Mouse (Mus musculus): ENCODE measurements around the gene Itgb5. TPM values are rescaled to one million over a fixed set of nuclear protein-coding genes. Genes with fewer than 3 reads are reported as not detected.

Itgb5 gene
- total and polyA plus RNA-seq, 3 experiments, result 0.27 to 0.58 TPM; not detected in 1

- no peak overlapping the region for H3K4me3 ChIP-seq (ENCODE audit: control insufficient read depth in 1 of 2, insufficient read depth in 1 of 2, low read depth in 2 of 2, low read length in 2 of 2)
- peaks cover 0 to 6% of the 10 kb centered on the region in 2 experiments; a peak in 2 of 4 replicates for H3K36me3 ChIP-seq (ENCODE audit: control insufficient read depth in 1 of 2, insufficient read depth in 2 of 2, low read length in 2 of 2)
- no peaks in the 10 kb centered on the region for H3K9me3 ChIP-seq (replicated peaks; ENCODE audit: insufficient read depth, low read length)
- no peaks in the 10 kb centered on the region for H3K79me2 ChIP-seq (ENCODE audit: control insufficient read depth, insufficient read depth, low read length, poor library complexity)
- peaks cover 0 to 16% of the 10 kb centered on the region in 2 experiments; a peak in 2 of 4 replicates for H3K4me1 ChIP-seq (ENCODE audit: control insufficient read depth in 1 of 2, insufficient read depth in 2 of 2, low read length in 2 of 2)
- H3K27ac ChIP-seq (ENCODE audit: control insufficient read depth, low read depth, low read length), result no peak overlapping the region
- no peak for TF ChIP-seq SMC3 (IDR thresholded peaks at IDR 0.05; ENCODE audit: low read depth, low read length)
- TF ChIP-seq EP300 (IDR thresholded peaks at IDR 0.05; ENCODE audit: low read depth in 1 of 2, low read length in 2 of 2), result peak; percentile 10 to 35; a peak in 1 of 4 replicates
- no peak for TF ChIP-seq CHD1 (IDR thresholded peaks at IDR 0.05; ENCODE audit: low read depth, low read length)
- no peak for TF ChIP-seq MAFK (IDR thresholded peaks at IDR 0.05; ENCODE audit: borderline replicate concordance, low read depth, low read length)
- 0 out of 2 replicates have a peak, but pooled peaks have one; percentile 23 for TF ChIP-seq TAL1 (IDR thresholded peaks at IDR 0.05; ENCODE audit: low read length)
- no peak overlapping the region for H3K9ac ChIP-seq (ENCODE audit: control insufficient read depth, low read depth, low read length, poor library complexity, severe bottlenecking)
- H3K27me3 ChIP-seq (ENCODE audit: control insufficient read depth in 1 of 2, insufficient read depth in 2 of 2, low read length in 2 of 2), result no peaks in the 10 kb centered on the region
- DNase-seq (ENCODE audit: low read depth, low spot score), result peak; percentile 45
Measured at GRCm38 (mm10) chr16:33928788-33929462, 99.5 kb downstream of the Itgb5 start.

GRCm38 (mm10) chr16:33930785-33931184 lies 101.3 kb downstream of the Itgb5 start:
- Histone ChIP-seq H3K9ac (ENCODE audit: control insufficient read depth, low read depth, low read length, poor library complexity, severe bottlenecking) (no peak overlapping the region), H3K36me3 (ENCODE audit: control insufficient read depth in 1 of 2, insufficient read depth in 2 of 2, low read length in 2 of 2) (peaks cover 0 to 3% of the 10 kb centered on the region in 2 experiments; a peak in 2 of 4 replicates), H3K79me2 (ENCODE audit: control insufficient read depth, insufficient read depth, low read length, poor library complexity) (no peaks in the 10 kb centered on the region), H3K27ac (ENCODE audit: control insufficient read depth, low read depth, low read length) (no peak overlapping the region), H3K4me3 (ENCODE audit: control insufficient read depth in 1 of 2, insufficient read depth in 1 of 2, low read depth in 2 of 2, low read length in 2 of 2) (no peak overlapping the region), H3K4me1 (ENCODE audit: control insufficient read depth in 1 of 2, insufficient read depth in 2 of 2, low read length in 2 of 2) (peaks cover 0 to 9% of the 10 kb centered on the region in 2 experiments; a peak in 2 of 4 replicates), H3K27me3 (ENCODE audit: control insufficient read depth in 1 of 2, insufficient read depth in 2 of 2, low read length in 2 of 2) (no peaks in the 10 kb centered on the region), H3K9me3 (replicated peaks; ENCODE audit: insufficient read depth, low read length) (no peaks in the 10 kb centered on the region)
- DNase-seq (ENCODE audit: low read depth, low spot score), result no peak
- no peak for TF ChIP-seq MAX (IDR thresholded peaks at IDR 0.05; ENCODE audit: low read length)
- no peak for TF ChIP-seq RCOR1 (IDR thresholded peaks at IDR 0.05; ENCODE audit: low read depth, low read length)
- no peak for TF ChIP-seq MXI1 (IDR thresholded peaks at IDR 0.05; ENCODE audit: low read depth, low read length)
- no peak for TF ChIP-seq ELF1 (IDR thresholded peaks at IDR 0.05; ENCODE audit: low read depth, low read length)
- TF ChIP-seq TCF12 (IDR thresholded peaks at IDR 0.05; ENCODE audit: low read depth, low read length), result no peak
- no peak for TF ChIP-seq KAT2A (conservative IDR thresholded peaks at IDR 0.05; ENCODE audit: low read depth, low read length)
- no peak for TF ChIP-seq NELFE (IDR thresholded peaks at IDR 0.05; ENCODE audit: low read depth, low read length)
- TF ChIP-seq CHD2 (IDR thresholded peaks at IDR 0.05; ENCODE audit: low read length), result no peak
- TF ChIP-seq HCFC1 (IDR thresholded peaks at IDR 0.05; ENCODE audit: low read depth, low read length), result no peak
- no peak for TF ChIP-seq JUND (IDR thresholded peaks at IDR 0.05; ENCODE audit: low read depth, low read length)
- no peak for TF ChIP-seq ETS1 (IDR thresholded peaks at IDR 0.05; ENCODE audit: low read depth, low read length)
